Mouse (Mus musculus) embryonic fibroblast, embryonic 13.5 days (primary cell): ENCODE measurements around the gene Gpr39.
A peak's percentile ranks its signal among the peaks of the same experiment; 100 is the strongest.

Experiments
- CTCF ChIP-seq: IDR thresholded peaks from 2 replicates; pipeline ENCODE4 v1.5.1; 2011; ENCODE audit warnings: mild to moderate bottlenecking, control low read depth, low read length, moderate library complexity, borderline replicate concordance; ENCODE audit not compliant: insufficient read depth
- POLR2A ChIP-seq: IDR thresholded peaks from 2 replicates; pipeline ENCODE4 v1.6.1; 2011; ENCODE audit warnings: low read depth, mild to moderate bottlenecking, control low read depth, low read length, moderate library complexity

DNA sequence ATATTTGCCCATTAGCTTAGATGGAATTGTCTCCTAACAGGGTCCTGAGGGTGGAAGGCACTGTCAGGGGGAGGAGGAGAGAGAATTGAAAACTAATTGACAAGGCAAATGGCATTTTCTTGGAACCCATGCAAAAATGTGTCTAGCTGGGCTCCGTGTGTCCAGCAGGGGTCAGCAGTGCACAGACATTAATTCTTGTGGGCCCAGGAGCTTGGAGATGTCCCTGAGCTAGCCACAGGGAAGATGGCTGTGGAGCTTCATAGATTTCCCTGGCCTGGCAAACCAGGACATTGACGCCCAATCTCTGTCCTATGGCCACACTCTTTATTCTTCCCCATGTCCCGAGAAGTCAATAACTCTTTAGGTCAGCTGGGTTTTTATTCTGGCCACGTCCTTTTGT, 113.0 kb downstream of the Gpr39 start:
- TF ChIP-seq CTCF = peak; percentile 70
- no peak for TF ChIP-seq POLR2A
